Mouse (Mus musculus) spleen, postnatal 14 days (tissue): ENCODE results near the gene Sh3rf3.
A peak's percentile ranks its signal among the peaks of the same experiment; 100 is the strongest.

ENCODE experiments used
- DNase-seq, 2 experiments: peaks; one replicate each; pipeline ENCODE4 v3.0.0; 2021 to 2022; ENCODE audit warnings: low spot score in 2 of 2

Sh3rf3 gene

GRCm38 (mm10) chr10:59104683-59105082, 291.5 kb downstream of the Sh3rf3 start:
- DNase-seq, result no peak

- no peak for DNase-seq
These were observed 292.7 kb downstream of the Sh3rf3 start for GRCm38 (mm10) chr10:59105885-59106284.

- DNase-seq, result no peak
These were observed 293.5 kb downstream of the Sh3rf3 start for GRCm38 (mm10) chr10:59106644-59107043.

GRCm38 (mm10) chr10:59109015-59109414, 295.9 kb downstream of the Sh3rf3 start:
- DNase-seq, result peak in 1 of 2 experiments; percentile 54

- DNase-seq, result no peak
These were observed 297.2 kb downstream of the Sh3rf3 start for GRCm38 (mm10) chr10:59110386-59110785.

- no peak for DNase-seq
These were observed 299.6 kb downstream of the Sh3rf3 start for GRCm38 (mm10) chr10:59112755-59113154.

- no peak for DNase-seq
These were observed 300.2 kb downstream of the Sh3rf3 start for GRCm38 (mm10) chr10:59113386-59113785.

GRCm38 (mm10) chr10:59114535-59115291, 301.6 kb downstream of the Sh3rf3 start:
- no peak for DNase-seq

GRCm38 (mm10) chr10:59115691-59116090, 302.5 kb downstream of the Sh3rf3 start:
- no peak for DNase-seq

- DNase-seq, result no peak
These were observed 303.2 kb downstream of the Sh3rf3 start for GRCm38 (mm10) chr10:59116331-59116730.

- no peak for DNase-seq
These were observed 304.4 kb downstream of the Sh3rf3 start for GRCm38 (mm10) chr10:59117555-59117954.

- no peak for DNase-seq
These were observed 305.8 kb downstream of the Sh3rf3 start for GRCm38 (mm10) chr10:59119001-59119400.

GRCm38 (mm10) chr10:59119811-59120210, 306.7 kb downstream of the Sh3rf3 start:
- no peak for DNase-seq

- DNase-seq, result no peak
These were observed 312.3 kb downstream of the Sh3rf3 start for GRCm38 (mm10) chr10:59125497-59125896.

- no peak for DNase-seq
These were observed 314.5 kb downstream of the Sh3rf3 start for GRCm38 (mm10) chr10:59127637-59128036.

GRCm38 (mm10) chr10:59131926-59132628, 318.9 kb downstream of the Sh3rf3 start:
- no peak for DNase-seq

- DNase-seq, result no peak
These were observed 320.4 kb downstream of the Sh3rf3 start for GRCm38 (mm10) chr10:59133478-59134009.

GRCm38 (mm10) chr10:59149956-59150383, 336.8 kb downstream of the Sh3rf3 start:
- no peak for DNase-seq

GRCm38 (mm10) chr10:59150938-59151657, 337.9 kb downstream of the Sh3rf3 start:
- DNase-seq, result no peak

GRCm38 (mm10) chr10:59152544-59153081, 339.5 kb downstream of the Sh3rf3 start:
- DNase-seq, result no peak

GRCm38 (mm10) chr10:59158627-59159026, 345.5 kb downstream of the Sh3rf3 start:
- no peak for DNase-seq
